Mouse (Mus musculus) lung, adult 2 months (tissue): ENCODE results near the gene Isca2.

Experiments used
- CTCF ChIP-seq: fragments of 200-500 bp; IDR thresholded peaks from 2 replicates; pipeline ENCODE4 v1.5.1; 2011; ENCODE audit warnings: mild to moderate bottlenecking, low read length, control low read depth; ENCODE audit not compliant: insufficient read depth
- POLR2A ChIP-seq: fragments of 200-500 bp; IDR thresholded peaks from 2 replicates; pipeline ENCODE4 v1.6.1; 2011; ENCODE audit warnings: low read depth, mild to moderate bottlenecking, control low read depth, low read length, borderline replicate concordance; ENCODE audit errors: extremely low read depth

DNA sequence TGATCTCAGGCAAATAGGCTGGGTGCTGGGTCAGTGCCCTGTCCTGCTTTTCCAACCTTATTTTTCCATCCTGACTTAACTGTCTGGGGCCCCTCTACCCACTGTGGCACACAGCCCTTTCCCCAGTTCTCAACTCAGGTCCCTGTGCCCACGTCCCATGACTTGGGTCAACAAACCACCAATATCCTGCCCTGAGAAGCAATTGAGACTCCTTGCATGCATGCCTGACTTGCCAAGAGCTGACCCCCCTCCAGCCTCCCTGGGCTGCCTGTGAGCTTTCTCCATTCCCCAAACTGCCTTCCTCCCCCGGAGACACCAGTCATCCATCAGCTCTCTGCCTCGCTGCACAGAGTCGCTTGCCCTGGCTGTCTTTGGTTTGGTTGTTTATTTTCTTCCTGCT, 46.1 kb upstream of the Isca2 start:
- TF ChIP-seq POLR2A (no peak), CTCF (no peak)
